Mouse (Mus musculus): ENCODE measurements around the gene Btbd3.
"Not testable (repeated sequence)": the region's sequence is repeated elsewhere in the genome, so short reads cannot be mapped to it uniquely, and the experiment has no call there.

The Btbd3 gene

GRCm38 (mm10) chr2:138280225-138280711, 23.9 kb downstream of the Btbd3 start:
- no peak for DNase-seq

- no peak for DNase-seq
Observed at GRCm38 (mm10) chr2:138281550-138282201, 25.3 kb downstream of the Btbd3 start.

GRCm38 (mm10) chr2:138283372-138283771, 27.0 kb downstream of the Btbd3 start:
- no peak for DNase-seq

DNA sequence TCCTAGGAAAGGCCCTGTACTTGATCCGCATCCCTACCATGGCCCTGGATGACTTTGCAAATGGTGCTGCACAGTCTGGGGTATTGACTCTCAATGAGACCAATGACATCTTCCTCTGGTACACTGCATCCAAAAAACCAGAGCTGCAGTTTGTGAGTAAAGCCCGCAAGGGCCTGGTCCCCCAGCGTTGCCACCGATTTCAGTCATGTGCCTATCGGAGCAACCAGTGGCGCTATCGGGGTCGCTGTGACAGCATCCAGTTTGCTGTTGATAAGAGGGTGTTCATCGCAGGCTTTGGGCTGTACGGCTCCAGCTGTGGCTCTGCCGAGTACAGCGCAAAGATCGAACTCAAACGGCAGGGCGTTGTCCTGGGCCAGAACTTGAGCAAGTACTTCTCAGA, 27.5 kb downstream of the Btbd3 start:
- DNase-seq: no peak

- DNase-seq: no peak
Observed at GRCm38 (mm10) chr2:138285811-138286210, 29.4 kb downstream of the Btbd3 start.

- no peak for DNase-seq
Observed at GRCm38 (mm10) chr2:138290154-138290553, 33.8 kb downstream of the Btbd3 start.

- no peak for DNase-seq
Observed at GRCm38 (mm10) chr2:138294286-138294685, 37.9 kb downstream of the Btbd3 start.

DNA sequence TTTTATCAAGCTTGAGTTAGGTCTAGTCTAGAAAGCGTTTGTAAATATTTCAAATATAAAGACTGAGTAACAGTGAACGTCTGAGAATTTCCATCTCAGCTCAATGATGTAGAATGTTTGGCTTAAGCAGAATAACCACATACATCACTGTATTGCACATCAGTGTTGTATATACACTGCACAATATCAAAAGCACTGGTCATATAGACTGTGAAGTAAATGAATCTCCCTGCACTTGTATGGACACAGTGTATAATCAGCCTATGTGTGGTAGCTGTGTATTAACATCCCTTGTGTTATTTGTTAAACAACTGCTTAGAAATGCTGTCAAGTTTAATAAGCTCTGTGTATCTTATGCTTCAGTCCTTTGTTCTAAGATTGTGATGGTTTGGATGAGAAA, 49.9 kb downstream of the Btbd3 start:
- no peak for DNase-seq

GRCm38 (mm10) chr2:138315644-138316043, 59.3 kb downstream of the Btbd3 start:
- DNase-seq: no peak

DNA sequence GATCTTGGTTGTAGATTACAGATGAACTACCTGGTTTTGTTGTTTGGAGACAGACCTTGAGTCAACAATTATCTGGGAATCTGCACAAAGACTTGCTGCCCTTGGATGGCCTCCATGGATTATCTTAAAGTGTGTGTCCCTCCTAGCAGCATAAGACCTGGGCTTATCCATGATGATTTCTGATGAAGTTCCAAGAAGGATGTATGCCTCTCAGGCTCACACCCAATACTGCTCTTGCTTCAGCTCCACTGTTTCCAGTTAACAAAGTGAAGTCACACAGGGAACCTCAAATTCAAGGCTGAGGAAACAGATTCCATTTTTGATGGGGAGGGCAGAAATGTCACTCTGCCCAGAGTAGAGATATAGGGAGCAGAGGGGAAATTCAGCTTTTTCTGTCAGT, 64.0 kb downstream of the Btbd3 start:
- DNase-seq: no peak

GRCm38 (mm10) chr2:138321041-138321481, 64.7 kb downstream of the Btbd3 start:
- DNase-seq: no peak

- no peak for DNase-seq
Observed at GRCm38 (mm10) chr2:138322270-138323114, 66.1 kb downstream of the Btbd3 start.

DNA sequence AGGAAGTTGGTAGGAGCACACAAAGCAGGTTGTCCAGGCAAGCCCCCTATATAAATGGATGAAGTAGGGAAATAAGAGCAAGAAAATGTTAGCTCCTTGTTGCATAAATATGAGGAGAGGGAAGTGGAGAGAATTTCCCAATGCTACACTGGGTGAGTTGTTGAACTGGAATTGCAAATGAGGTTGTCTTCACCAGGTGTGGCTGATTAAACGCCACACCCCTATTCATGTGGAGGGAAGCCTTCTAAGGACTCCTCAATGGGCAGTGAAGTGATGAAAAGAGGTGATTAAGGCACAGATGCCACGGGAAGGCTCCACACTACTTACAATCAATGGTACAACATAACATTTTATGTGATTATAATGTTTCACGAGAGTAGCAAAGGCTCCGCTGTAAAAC, 70.0 kb downstream of the Btbd3 start:
- DNase-seq: no peak

- DNase-seq: not testable (repeated sequence)
Observed at GRCm38 (mm10) chr2:138334198-138334597, 77.8 kb downstream of the Btbd3 start.

DNA sequence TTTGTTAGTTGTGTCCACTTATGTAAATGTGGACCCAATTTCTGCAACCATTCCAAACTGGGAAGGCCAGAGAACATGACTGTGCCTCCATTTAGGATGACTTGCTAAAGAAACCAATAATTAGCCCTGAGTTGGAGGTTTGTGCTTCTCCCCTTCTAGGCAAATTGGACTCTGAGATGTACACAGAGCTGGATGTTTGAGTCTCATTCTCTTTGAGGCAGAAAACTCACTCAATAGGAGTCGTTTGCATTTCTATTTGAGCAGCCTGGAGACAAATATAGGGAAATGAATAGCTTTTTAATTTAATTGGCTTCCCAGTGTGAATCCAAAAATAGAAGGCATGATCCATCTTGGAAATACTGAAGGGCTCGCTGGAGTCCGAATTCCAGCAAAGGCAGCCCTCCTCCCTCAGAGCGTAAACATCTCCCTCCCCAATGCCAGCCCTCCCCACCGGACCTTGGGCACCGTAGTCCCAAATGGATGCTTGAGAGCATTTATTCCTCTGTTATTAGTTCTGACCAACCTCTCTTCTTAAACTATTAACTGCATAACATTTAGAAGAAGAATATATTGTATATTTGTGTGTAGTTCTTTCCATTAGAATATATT, 81.6 kb downstream of the Btbd3 start:
- DNase-seq: no peak

GRCm38 (mm10) chr2:138338524-138338923, 82.2 kb downstream of the Btbd3 start:
- DNase-seq: no peak

DNA sequence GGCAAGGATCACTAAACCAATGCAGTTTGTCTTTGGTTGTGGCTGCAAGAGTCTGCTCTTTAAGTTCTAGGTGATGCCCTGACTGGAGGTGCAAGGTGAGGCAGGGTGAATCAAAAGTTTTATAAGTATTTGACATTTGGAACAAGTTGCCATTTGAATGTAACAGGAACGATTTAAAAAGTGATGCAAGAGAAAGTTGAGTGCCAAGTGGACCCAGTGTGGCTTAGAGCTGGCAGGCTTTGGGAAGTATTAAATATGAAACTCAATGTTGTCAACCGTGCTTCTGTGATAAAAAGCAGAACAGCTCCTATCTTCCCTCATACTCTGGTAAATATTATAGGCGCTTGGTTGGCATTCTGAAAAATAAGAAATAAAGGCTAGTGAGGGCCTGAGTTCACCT, 99.0 kb downstream of the Btbd3 start:
- no peak for DNase-seq

DNA sequence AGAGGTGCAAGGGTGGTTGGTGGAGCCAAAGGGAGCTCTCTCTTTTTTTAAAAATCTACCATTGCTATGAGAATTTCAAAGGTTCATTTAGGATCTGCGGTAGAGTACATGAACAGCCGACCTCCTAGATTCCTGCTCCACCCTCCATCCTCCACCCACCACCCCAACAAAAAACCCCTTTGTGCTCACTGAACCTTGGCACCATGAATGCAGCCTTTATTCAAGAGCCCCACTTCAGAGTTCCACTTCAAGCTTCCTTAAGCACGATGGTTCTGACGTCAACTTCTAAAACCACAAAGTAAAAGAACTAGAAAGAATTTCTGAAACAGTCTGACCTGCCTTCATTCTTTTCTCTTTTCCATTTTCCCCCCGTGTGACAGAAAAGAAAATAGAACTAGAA, 106.1 kb downstream of the Btbd3 start:
- DNase-seq: no peak

- no peak for DNase-seq
Observed at GRCm38 (mm10) chr2:138365391-138365790, 109.0 kb downstream of the Btbd3 start.

DNA sequence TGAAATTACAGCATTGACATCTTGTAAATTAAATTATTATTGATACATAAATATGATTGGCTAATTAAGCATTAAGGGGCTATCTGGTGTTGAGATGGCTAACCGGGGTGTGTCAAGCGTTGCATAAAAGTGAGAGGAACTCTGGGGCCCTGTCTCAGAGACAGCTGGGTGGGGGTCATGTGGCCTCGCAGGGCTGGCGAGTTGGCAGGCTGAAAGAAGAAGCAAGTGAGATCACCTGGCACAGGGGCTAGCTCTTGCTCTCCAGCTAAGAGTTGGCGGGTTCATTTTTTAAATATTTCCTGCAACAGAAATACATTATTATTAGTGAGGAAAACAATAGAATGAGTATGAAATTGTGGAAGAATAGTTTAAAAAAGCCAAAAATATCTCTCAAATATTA, 118.2 kb downstream of the Btbd3 start:
- no peak for DNase-seq

DNA sequence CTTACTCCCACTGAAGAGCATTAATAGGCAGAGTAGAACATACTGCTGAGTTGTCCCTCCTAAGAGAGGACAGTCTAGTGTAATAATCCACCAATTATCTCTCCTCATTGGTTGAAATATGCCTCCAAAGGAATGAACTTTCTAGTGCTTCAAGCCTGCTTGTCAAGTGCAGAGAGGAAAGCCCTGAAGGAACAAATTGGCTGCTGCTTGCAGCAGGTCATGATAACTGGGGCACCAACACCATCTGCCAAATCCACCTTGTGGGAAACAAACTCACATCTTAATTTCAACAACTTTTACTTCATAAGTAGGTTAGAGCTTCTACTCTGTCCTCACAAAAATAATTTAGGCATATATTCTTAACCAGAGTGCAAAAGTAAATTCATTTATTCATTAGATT, 122.5 kb downstream of the Btbd3 start:
- no peak for DNase-seq

- DNase-seq: no peak
Observed at GRCm38 (mm10) chr2:138384762-138385161, 128.4 kb downstream of the Btbd3 start.

GRCm38 (mm10) chr2:138388591-138388990, 132.2 kb downstream of the Btbd3 start:
- DNase-seq: no peak

- DNase-seq: no peak
Observed at GRCm38 (mm10) chr2:138403046-138403445, 146.7 kb downstream of the Btbd3 start.

Measured in thymus, postnatal 4 days (tissue).